Mouse (Mus musculus): ENCODE results near the gene Tmtc1. TPM values are rescaled to one million over a fixed set of nuclear protein-coding genes. Genes with fewer than 3 reads are reported as not detected.

Gene Tmtc1
- polyA plus RNA-seq, 1 experiment from 2014 or later = 1.0 TPM

GRCm38 (mm10) chr6:148205134-148205533, 239.1 kb downstream of the Tmtc1 start:
- H3K27me3 ChIP-seq (ENCODE audit: control insufficient read depth, insufficient read depth, low read length) = no peaks in the 10 kb centered on the region
- 76% methylated on average over 1 of the region's 1 CpGs for WGBS
- H3K36me3 ChIP-seq (ENCODE audit: control insufficient read depth, insufficient read depth, low read length) = peaks cover 11% of the 10 kb centered on the region
- H3K9ac ChIP-seq (ENCODE audit: low read length) = no peak overlapping the region
- H3K4me3 ChIP-seq (ENCODE audit: low read depth, low read length) = no peak overlapping the region
- DNase-seq (ENCODE audit: low spot score) = no peak
- no peak overlapping the region for H3K27ac ChIP-seq (replicated peaks; ENCODE audit: low read depth, low read length)
- H3K4me2 ChIP-seq (ENCODE audit: low read depth, severe bottlenecking) = no peak overlapping the region
- no peaks in the 10 kb centered on the region for H3K4me1 ChIP-seq (ENCODE audit: control insufficient read depth, insufficient read depth, low read length)
- no peaks in the 10 kb centered on the region for H3K9me3 ChIP-seq (ENCODE audit: control insufficient read depth, low read length)
- no peak for ATAC-seq (ENCODE audit: insufficient number of reproducible peaks, low FRiP score, low TSS enrichment, low read depth)

GRCm38 (mm10) chr6:148199729-148200128, 244.5 kb downstream of the Tmtc1 start:
- ATAC-seq (ENCODE audit: insufficient number of reproducible peaks, low FRiP score, low TSS enrichment, low read depth) (no peak), DNase-seq (ENCODE audit: low spot score) (no peak)
- Histone ChIP-seq H3K27me3 (ENCODE audit: control insufficient read depth, insufficient read depth, low read length) (no peaks in the 10 kb centered on the region), H3K9me3 (ENCODE audit: control insufficient read depth, low read length) (no peaks in the 10 kb centered on the region), H3K27ac (replicated peaks; ENCODE audit: low read depth, low read length) (no peak overlapping the region), H3K4me3 (ENCODE audit: low read depth, low read length) (no peak overlapping the region), H3K9ac (ENCODE audit: low read length) (no peak overlapping the region), H3K4me1 (ENCODE audit: control insufficient read depth, insufficient read depth, low read length) (no peaks in the 10 kb centered on the region), H3K4me2 (ENCODE audit: low read depth, severe bottlenecking) (no peak overlapping the region), H3K36me3 (ENCODE audit: control insufficient read depth, insufficient read depth, low read length) (peaks cover 11% of the 10 kb centered on the region; the same call in 1 of the 2 replicates)
- WGBS = 92% methylated on average over 3 of the region's 3 CpGs

GRCm38 (mm10) chr6:148199177-148199576, 245.0 kb downstream of the Tmtc1 start:
- Histone ChIP-seq H3K9me3 (ENCODE audit: control insufficient read depth, low read length) (no peaks in the 10 kb centered on the region), H3K4me3 (ENCODE audit: low read depth, low read length) (no peak overlapping the region), H3K27me3 (ENCODE audit: control insufficient read depth, insufficient read depth, low read length) (no peaks in the 10 kb centered on the region), H3K9ac (ENCODE audit: low read length) (no peak overlapping the region), H3K4me2 (ENCODE audit: low read depth, severe bottlenecking) (no peak overlapping the region), H3K4me1 (ENCODE audit: control insufficient read depth, insufficient read depth, low read length) (no peaks in the 10 kb centered on the region), H3K27ac (replicated peaks; ENCODE audit: low read depth, low read length) (no peak overlapping the region), H3K36me3 (ENCODE audit: control insufficient read depth, insufficient read depth, low read length) (peaks cover 11% of the 10 kb centered on the region; the same call in 1 of the 2 replicates)
- 90% methylated on average over 2 of the region's 2 CpGs for WGBS
- DNase-seq (ENCODE audit: low spot score) (no peak), ATAC-seq (ENCODE audit: insufficient number of reproducible peaks, low FRiP score, low TSS enrichment, low read depth) (no peak)

GRCm38 (mm10) chr6:148193972-148194701, 250.1 kb downstream of the Tmtc1 start:
- Histone ChIP-seq H3K4me2 (ENCODE audit: low read depth, severe bottlenecking) (no peak overlapping the region), H3K4me1 (ENCODE audit: control insufficient read depth, insufficient read depth, low read length) (no peaks in the 10 kb centered on the region), H3K9ac (ENCODE audit: low read length) (no peak overlapping the region), H3K9me3 (ENCODE audit: control insufficient read depth, low read length) (no peaks in the 10 kb centered on the region), H3K36me3 (ENCODE audit: control insufficient read depth, insufficient read depth, low read length) (peaks cover 7% of the 10 kb centered on the region; the same call in 1 of the 2 replicates), H3K27me3 (ENCODE audit: control insufficient read depth, insufficient read depth, low read length) (no peaks in the 10 kb centered on the region), H3K4me3 (ENCODE audit: low read depth, low read length) (no peak overlapping the region), H3K27ac (replicated peaks; ENCODE audit: low read depth, low read length) (no peak overlapping the region)
- 92% methylated on average over 6 of the region's 6 CpGs for WGBS
- DNase-seq (ENCODE audit: low spot score) (no peak), ATAC-seq (ENCODE audit: insufficient number of reproducible peaks, low FRiP score, low TSS enrichment, low read depth) (no peak)

- no peak overlapping the region for H3K27ac ChIP-seq (replicated peaks; ENCODE audit: low read depth, low read length)
- H3K4me3 ChIP-seq (ENCODE audit: low read depth, low read length) = no peak overlapping the region
- no peaks in the 10 kb centered on the region for H3K4me1 ChIP-seq (ENCODE audit: control insufficient read depth, insufficient read depth, low read length)
- no peak for ATAC-seq (ENCODE audit: insufficient number of reproducible peaks, low FRiP score, low TSS enrichment, low read depth)
- H3K9ac ChIP-seq (ENCODE audit: low read length) = no peak overlapping the region
- no peak for DNase-seq (ENCODE audit: low spot score)
- 79% methylated on average over 1 of the region's 1 CpGs for WGBS
- H3K36me3 ChIP-seq (ENCODE audit: control insufficient read depth, insufficient read depth, low read length) = peaks cover 9% of the 10 kb centered on the region
- no peak overlapping the region for H3K4me2 ChIP-seq (ENCODE audit: low read depth, severe bottlenecking)
- H3K27me3 ChIP-seq (ENCODE audit: control insufficient read depth, insufficient read depth, low read length) = no peaks in the 10 kb centered on the region
- H3K9me3 ChIP-seq (ENCODE audit: control insufficient read depth, low read length) = no peaks in the 10 kb centered on the region
These were observed 258.5 kb downstream of the Tmtc1 start for GRCm38 (mm10) chr6:148185694-148186093.

Other genes with a start within 250 kb of the Tmtc1 start
- 194 and 205 TPM in 2 replicates for gene Ergic2, start 232.0 kb downstream of the Tmtc1 start, polyA plus RNA-seq (2014; fragmentation: Nextera tagmentation; extraction: Ambion mirVana)